Mouse (Mus musculus) erythroblast, adult 5-6 weeks (primary cell): ENCODE measurements around the gene Nit2. TPM values are rescaled to one million over a fixed set of nuclear protein-coding genes. Genes with fewer than 3 reads are reported as not detected.

Source experiments
- ATAC-seq: replicated peaks from 2 replicates; pipeline ENCODE4 v1.8.0; 2016; ENCODE audit warnings: moderate number of reproducible peaks, mild to moderate bottlenecking, moderate TSS enrichment, inconsistent platforms; ENCODE audit not compliant: poor library complexity, low FRiP score, severe bottlenecking
- total RNA-seq, 2 experiments: library from RNA; stranded (forward) in 1 of 2; stranded (reverse) in 1 of 2; fragments of 150-400 nt in 1 of 2; fragments of 200-764, 138-1000 nt in 1 of 2; gene quantifications; 2 replicates each; pipeline versions ENCODE4 v1.2.3 to v1.2.4; 2015 to 2017; ENCODE audit warnings: low replicate concordance in 2 of 2

Nit2 gene
- total RNA-seq, 2 experiments from 2014 or later, result 0.77 to 3.2 TPM

GRCm38 (mm10) chr16:57165157-57165556 lies 2.0 kb downstream of the Nit2 start:
- ATAC-seq, result no peak

DNA sequence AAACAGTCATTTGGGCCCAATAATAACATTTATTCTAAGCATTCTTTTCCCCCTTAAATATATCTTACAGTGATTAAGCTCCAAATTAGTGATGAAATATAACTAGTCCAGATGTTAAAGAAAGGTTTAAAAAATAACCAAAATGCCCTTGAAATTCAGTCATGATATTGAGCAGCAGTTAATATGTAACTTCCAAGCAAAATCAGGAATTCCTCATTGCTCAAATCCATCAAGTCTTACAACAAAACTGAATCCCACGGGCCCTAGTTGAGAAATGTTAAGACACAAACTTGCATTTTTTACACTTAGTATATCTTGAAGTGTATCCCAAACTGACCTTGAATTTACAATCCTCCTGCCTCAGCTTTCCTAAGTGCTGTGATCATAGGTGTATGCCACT lies 3.4 kb downstream of the Nit2 start:
- ATAC-seq, result no peak

- no peak for ATAC-seq
Observed at GRCm38 (mm10) chr16:57162841-57163240, 4.3 kb downstream of the Nit2 start.

DNA sequence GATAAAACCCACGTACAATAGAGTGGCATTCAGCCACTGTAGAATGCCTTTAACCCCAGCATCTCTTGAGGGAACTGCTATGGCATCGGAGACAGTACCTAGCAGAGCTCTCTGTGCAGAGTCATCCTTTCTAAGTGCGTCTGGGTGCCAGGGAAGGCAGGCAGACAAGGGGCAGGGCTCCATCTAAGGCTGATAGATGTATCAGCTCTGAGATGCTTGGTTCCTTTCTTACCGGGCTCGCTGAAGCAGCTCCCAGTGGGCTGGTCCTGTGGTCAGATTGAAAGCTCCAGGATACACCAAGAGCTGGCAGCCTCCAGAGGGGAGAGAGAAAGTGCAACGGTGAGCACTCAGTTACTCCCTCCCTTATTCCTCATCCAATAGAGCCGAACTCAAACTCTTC lies 7.3 kb downstream of the Nit2 start:
- no peak for ATAC-seq

DNA sequence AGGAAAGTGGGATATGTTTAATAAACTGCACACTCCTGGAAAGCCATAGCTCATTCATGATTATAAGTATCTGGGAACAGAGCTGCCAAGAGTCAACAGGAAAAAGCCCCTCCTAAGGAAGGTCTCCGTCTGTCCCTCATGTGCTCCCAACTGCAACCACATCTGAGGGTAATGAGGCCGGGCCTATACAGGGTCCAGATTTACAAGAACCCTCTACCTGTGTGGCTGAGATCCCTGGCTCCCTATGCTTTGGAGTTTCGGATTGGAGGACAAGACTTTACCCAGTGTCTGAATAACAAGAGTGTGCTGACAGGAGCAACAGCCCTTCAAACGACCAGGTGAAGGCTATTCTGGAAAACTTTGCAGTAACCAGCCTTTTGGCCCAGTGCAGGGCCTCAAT lies 9.4 kb downstream of the Nit2 start:
- no peak for ATAC-seq

- no peak for ATAC-seq
Observed at GRCm38 (mm10) chr16:57157076-57157475, 10.1 kb downstream of the Nit2 start.

DNA sequence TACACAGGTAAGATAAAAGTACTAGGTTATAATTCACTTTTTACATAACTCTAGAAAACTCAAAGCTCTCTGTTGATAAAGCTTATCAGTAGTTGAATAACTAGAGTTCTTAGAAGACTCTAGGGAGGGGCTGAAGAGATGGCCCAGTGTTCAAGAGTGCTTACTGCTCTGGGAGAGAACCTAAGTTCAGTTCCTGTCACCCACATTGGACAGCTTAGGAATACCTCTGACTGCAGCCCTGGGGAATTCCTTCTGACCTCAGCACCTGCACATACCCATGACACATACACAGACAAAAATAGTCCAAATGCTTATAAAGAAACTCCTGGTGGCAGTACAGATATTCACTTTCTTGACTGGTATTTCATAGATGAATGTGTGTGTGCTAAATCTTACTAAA lies 11.2 kb downstream of the Nit2 start:
- no peak for ATAC-seq

DNA sequence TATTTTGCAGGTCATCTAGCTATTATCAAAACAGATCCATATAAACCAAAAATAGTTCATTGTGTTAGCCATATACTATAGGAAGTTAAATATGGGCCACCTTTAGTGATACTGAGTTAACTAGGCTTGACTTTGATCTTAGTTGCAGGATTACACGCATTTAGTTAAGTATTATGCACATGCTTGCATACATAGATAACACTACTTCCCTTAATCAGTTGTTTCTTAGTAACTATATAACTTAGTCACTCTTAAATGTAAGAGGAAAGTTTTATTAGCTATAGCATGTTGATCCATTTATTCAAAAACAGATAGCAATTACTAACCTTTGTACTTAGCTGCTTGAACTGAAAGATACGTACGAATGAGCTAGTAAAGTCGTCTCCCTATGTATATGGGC lies 15.7 kb downstream of the Nit2 start:
- no peak for ATAC-seq

DNA sequence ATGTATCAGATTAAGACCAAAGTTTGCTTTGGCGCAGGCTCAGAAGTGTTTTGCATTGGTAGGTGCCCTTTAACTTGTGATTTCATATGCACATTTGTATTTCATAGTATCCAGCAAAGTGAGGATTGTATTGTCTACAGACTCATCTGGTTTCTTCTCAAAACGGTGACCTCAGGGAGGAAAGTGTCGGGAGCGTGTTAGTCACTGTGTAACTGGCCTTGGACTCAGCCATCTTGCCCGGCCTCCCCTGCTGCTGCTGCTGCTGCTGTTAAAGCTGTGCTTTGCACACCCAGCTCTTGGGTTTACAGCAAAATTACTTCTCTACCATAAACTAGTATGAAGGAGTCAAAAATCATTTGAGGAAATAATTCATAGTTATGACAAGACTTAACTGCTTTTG lies 22.4 kb downstream of the Nit2 start:
- no peak for ATAC-seq

- no peak for ATAC-seq
Observed at GRCm38 (mm10) chr16:57133611-57134010, 33.5 kb downstream of the Nit2 start.

DNA sequence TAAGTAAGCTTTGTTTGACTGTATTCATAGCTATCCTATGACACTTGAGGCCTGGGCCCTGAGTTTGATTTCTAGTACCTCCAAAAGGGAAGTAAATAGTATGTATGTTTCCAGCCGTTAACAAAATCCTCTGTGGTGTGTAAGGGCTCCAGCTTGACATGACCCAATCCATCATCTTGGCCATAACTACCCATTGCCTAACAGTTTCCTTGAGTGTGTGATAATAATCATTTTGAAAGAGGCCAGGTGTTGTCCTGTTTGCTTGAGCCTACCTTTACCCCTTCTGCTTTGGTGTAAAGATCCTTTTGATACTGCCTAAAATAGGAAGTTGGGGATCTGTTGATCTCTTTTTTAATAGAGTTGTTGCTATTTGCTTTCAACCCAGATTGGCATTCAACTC lies 34.8 kb downstream of the Nit2 start:
- ATAC-seq, result no peak

- ATAC-seq, result no peak
Observed at GRCm38 (mm10) chr16:57131544-57131943, 35.6 kb downstream of the Nit2 start.

GRCm38 (mm10) chr16:57130752-57131400 lies 36.3 kb downstream of the Nit2 start:
- ATAC-seq, result no peak

DNA sequence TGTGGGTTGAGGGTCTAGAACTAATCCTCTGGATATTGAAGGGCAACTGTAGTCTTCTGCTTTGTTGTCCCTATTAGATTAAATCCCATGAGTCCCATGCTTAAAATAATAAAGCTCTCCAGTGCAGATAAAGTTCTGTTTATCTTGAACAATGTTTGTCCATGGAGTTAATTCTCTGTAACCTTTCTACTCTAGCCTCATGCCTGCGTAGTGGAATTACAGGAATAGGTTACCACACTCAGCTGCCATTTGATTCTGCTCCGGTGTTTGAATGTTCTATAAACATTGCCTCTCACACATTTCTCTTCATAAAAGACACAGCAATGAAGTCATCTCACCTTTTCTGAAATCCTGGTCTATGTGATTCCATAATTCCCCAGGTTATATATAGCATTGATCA lies 39.3 kb downstream of the Nit2 start:
- no peak for ATAC-seq

DNA sequence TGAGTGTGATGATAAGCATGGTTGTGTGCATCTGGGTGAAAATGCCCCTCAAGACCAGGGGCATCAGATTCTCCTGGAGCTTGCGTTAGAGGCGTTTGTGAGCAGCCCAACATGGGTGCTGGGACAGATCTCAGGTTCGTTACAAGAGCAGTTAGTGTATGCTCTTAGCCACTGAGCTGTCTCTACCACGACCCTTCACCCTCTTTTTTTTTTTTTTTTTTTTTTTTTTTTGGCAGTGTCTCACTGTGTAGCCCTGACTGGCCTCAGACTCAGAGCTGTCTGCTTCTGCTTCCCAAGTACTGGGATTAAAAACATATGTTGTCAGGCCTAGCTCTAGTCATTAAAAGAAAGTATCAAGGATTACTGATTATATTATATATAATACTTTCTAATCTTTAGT lies 40.9 kb downstream of the Nit2 start:
- no peak for ATAC-seq

DNA sequence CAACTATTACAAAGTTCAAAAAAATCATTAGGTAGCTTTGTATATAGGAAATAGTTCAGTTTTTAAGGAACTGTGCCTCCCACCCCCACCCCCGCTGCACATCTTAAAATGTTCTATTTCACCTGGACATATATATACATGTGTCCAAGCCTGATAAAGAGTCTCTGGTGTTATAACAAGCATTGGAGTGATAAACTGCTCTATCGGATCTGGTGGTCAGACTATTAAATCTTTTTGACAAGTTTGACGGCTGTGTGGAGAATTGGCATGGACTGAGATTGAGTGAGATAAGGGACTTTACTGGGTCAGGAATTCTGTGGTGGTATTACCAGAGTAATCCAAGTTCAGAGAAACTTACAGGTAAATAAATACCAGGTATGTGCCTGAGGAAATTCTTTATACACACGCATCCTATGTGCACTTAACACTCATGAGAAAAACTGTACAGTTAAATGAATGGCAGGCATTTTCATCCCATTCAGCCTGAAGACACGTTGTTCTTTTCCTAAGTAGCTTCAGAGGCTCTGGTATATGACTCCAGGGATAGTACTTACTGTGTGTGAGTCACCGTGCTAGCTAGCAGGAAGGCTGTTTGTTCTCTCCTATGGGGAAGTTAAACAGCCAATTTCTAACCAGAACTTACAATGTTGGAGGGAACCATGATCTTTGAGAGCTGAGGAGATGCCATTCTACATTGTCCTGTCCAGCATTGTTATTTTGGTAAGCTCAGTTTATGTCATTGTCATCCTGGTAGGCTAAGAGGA lies 44.3 kb downstream of the Nit2 start:
- no peak for ATAC-seq

- ATAC-seq, result no peak
Observed at GRCm38 (mm10) chr16:57121816-57122415, 45.2 kb downstream of the Nit2 start.

GRCm38 (mm10) chr16:57120913-57121815 lies 46.0 kb downstream of the Nit2 start, which contains the start of gene Tomm70a:
Gene Tomm70a, plus strand, starts transcription at chr16:57121703.
- peak; percentile 99 for ATAC-seq

DNA sequence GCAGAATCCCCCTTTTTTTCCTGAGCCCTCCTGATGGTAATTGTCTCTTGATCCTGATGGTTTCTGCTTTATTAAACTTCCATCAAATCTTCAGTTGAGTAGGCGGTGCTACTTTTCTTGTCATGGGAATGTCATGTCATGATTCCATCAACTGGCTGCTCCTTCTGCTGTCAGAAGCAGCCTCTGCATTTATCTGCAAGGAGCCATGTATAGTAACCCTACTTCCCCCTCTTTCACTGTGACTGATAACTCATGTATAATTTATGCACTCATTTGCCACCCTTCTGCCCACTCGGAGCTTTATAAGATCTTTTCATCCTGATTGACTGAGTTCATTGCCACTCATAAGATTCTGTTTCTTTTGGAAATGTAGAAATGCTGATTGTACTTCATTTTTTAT lies 49.6 kb downstream of the Nit2 start:
- no peak for ATAC-seq

DNA sequence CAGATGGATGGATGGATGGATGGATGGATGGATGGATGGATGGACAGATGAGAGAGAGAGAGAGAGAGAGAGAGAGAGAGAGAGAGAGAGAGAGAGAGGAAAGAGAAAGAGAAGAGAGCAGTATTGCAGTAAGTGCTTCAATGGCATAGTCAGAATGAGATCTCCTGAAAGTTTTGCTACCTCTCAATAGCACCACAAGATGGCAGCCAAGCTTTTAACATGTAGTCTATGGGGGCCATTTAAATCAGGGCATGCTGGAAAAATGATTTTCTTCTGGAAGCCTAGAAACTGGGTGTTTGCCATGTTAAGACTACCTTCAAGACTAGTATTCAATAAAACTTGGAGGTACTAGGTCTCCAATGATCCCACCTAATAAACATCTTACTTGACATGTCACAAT lies 51.1 kb downstream of the Nit2 start:
- ATAC-seq, result no peak
